Mouse (Mus musculus) lung, embryonic 14.5 days (tissue): ENCODE measurements around the gene Slc27a5. TPM values are rescaled to one million over a fixed set of nuclear protein-coding genes. Genes with fewer than 3 reads are reported as not detected.

ENCODE experiments used
- ATAC-seq: fragments of 200-750 bp; cut with Nextera tagmentation; 2 replicates; pipeline ENCODE4 v1.8.0; 2017; ENCODE audit warnings: mild to moderate bottlenecking, moderate TSS enrichment, moderate library complexity; ENCODE audit not compliant: insufficient read depth
- DNase-seq: peaks from one replicate; pipeline ENCODE4 v3.0.0-alpha.2; 2015
- H3K27ac ChIP-seq: fragments of 300-500 bp; sonication (generic); 2 replicates; pipeline ENCODE4 v1.5.1; 2014; ENCODE audit warnings: low read depth, mild to moderate bottlenecking, moderate library complexity
- H3K27me3 ChIP-seq: fragments of 300-500 bp; sonication (generic); 2 replicates; pipeline ENCODE4 v1.6.1; 2014; ENCODE audit warnings: low read length, control low read depth; ENCODE audit not compliant: insufficient read depth
- H3K36me3 ChIP-seq: fragments of 300-500 bp; sonication (generic); 2 replicates; pipeline ENCODE4 v1.6.1; 2014; ENCODE audit warnings: control low read depth; ENCODE audit not compliant: insufficient read depth
- H3K4me1 ChIP-seq: fragments of 300-500 bp; sonication (generic); 2 replicates; pipeline ENCODE4 v1.6.1; 2014; ENCODE audit warnings: antibody characterized with exemption, control low read depth; ENCODE audit not compliant: insufficient read depth
- H3K4me2 ChIP-seq: fragments of 300-500 bp; sonication (generic); 2 replicates; pipeline ENCODE4 v1.6.1; 2014; ENCODE audit warnings: mild to moderate bottlenecking
- H3K4me3 ChIP-seq: fragments of 300-500 bp; sonication (generic); 2 replicates; pipeline ENCODE4 v1.5.1; 2014; ENCODE audit warnings: low read depth, low read length
- H3K9ac ChIP-seq: fragments of 300-500 bp; sonication (generic); 2 replicates; pipeline ENCODE4 v1.6.1; 2014
- H3K9me3 ChIP-seq: fragments of 300-500 bp; sonication (generic); 2 replicates; pipeline ENCODE4 v1.6.1; 2016; ENCODE audit warnings: low read depth, low read length, control low read depth
- CTCF ChIP-seq: IDR thresholded peaks from 2 replicates; pipeline ENCODE4 v1.5.1; 2016; ENCODE audit warnings: antibody characterized with exemption, low read depth
- WGBS: fragments of 180-500 bp; shearing (Covaris S2); extraction: QIAGEN DNeasy Blood & Tissue Kit; methylation state at CpG from one replicate; pipeline ENCODE4 v1.1.7; 2014; 5-methylcytosine and 5-hydroxymethylcytosine counted together
- polyA plus RNA-seq: library from polyadenylated mRNA; unstranded; fragments of >200 nt; fragmentation: Nextera tagmentation; extraction: Ambion mirVana; gene quantifications from 2 replicates; pipeline ENCODE4 v1.2.1, GENCODE M21; 2014

Slc27a5 gene
- polyA plus RNA-seq, result not detected in 2 replicates

- Histone ChIP-seq H3K4me3 (no peak within 1 kb of the TSS), H3K9me3 (no peaks in the 10 kb centered on the region), H3K36me3 (no peaks in the 10 kb centered on the region), H3K27me3 (no peaks in the 10 kb centered on the region), H3K4me1 (no peaks in the 10 kb centered on the region), H3K27ac (no peak within 1 kb of the TSS), H3K9ac (no peak within 1 kb of the TSS), H3K4me2 (no peak within 1 kb of the TSS)
- no peak for ATAC-seq
- 70% methylated on average over 5 of the region's 5 CpGs for WGBS
- no peak for DNase-seq
- no peak for TF ChIP-seq CTCF
These were observed at the start of gene Slc27a5 for GRCm38 (mm10) chr7:12998053-12998452. TSS of gene Slc27a5 (minus strand) at chr7:12998192.

- peak; percentile 58; the same call in 1 of the 2 replicates for ATAC-seq
- TF ChIP-seq CTCF, result peak; percentile 82
- no peak overlapping the region for H3K9ac ChIP-seq
These were observed 48.1 kb upstream of the Slc27a5 start for GRCm38 (mm10) chr7:13046084-13046483.

GRCm38 (mm10) chr7:13044254-13044625 lies 46.2 kb upstream of the Slc27a5 start:
- TF ChIP-seq CTCF, result no peak
- H3K4me1 ChIP-seq, result no peaks in the 10 kb centered on the region
- no peak overlapping the region for H3K27ac ChIP-seq
- H3K4me2 ChIP-seq, result peak overlapping the region; percentile 91
- no peaks in the 10 kb centered on the region; the same call in 1 of the 2 replicates for H3K9me3 ChIP-seq
- DNase-seq (no peak), ATAC-seq (peak; percentile 12; the same call in 1 of the 2 replicates)
- H3K27me3 ChIP-seq, result peaks cover 30% of the 10 kb centered on the region
- 4% methylated on average over 23 of the region's 23 CpGs for WGBS
- no peaks in the 10 kb centered on the region for H3K36me3 ChIP-seq
- peak overlapping the region; percentile 53 for H3K9ac ChIP-seq
- H3K4me3 ChIP-seq, result peak overlapping the region; percentile 49

More at GRCm38 (mm10) chr7:13046084-13046483, 48.1 kb upstream of the Slc27a5 start:
- Histone ChIP-seq H3K4me3 (no peak overlapping the region), H3K27ac (no peak overlapping the region), H3K9me3 (no peaks in the 10 kb centered on the region; the same call in 1 of the 2 replicates), H3K4me1 (no peaks in the 10 kb centered on the region), H3K36me3 (no peaks in the 10 kb centered on the region), H3K27me3 (peaks cover 30% of the 10 kb centered on the region), H3K4me2 (no peak overlapping the region)
- WGBS, result 2% methylated on average over 2 of the region's 2 CpGs
- DNase-seq, result peak; percentile 88

DNA sequence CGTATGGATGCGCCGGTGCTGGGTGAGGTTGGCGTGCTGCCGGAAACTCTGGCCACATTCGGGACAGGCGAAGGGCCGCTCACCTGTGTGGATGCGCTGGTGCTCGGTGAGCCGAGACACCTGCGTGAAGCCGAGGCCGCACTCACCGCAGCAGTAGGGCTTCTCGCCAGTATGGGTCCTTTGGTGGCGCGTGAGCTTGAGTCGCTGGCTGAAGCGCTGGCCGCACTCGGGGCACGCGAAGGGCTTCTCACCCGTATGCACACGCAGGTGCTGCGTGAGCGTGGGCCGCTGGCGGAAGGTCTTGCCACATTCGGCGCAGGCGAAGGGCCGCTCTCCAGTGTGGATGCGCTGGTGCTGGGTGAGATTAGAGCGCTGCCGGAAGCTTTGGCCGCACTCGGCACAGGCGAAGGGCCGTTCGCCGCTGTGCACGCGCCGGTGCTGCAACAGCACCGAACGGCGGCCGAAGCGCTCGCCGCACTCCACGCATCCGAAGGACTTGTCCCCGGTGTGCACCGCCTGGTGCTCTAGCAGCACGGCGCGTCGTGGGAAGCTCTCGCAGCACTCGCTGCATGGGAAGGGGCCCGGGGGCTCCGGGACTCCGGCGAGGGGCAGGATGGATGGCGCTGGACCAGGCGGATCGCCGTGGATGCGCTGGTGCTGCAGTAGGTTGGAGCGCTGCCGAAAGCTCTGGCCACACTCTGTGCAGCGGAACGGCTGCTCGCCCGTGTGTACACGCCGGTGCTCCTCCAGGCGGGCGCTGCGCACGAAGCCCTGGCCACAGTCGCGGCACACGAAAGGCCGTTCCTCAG lies 45.7 kb upstream of the Slc27a5 start:
- Histone ChIP-seq H3K9ac (peak overlapping the region; percentile 53), H3K36me3 (no peaks in the 10 kb centered on the region), H3K27ac (no peak overlapping the region), H3K4me1 (no peaks in the 10 kb centered on the region), H3K4me3 (peak overlapping the region; percentile 49), H3K27me3 (peaks cover 30% of the 10 kb centered on the region), H3K9me3 (no peaks in the 10 kb centered on the region; the same call in 1 of the 2 replicates), H3K4me2 (peak overlapping the region; percentile 91)
- DNase-seq (peak; percentile 65), ATAC-seq (peak; percentile 39)
- WGBS, result 5% methylated on average over 88 of the region's 88 CpGs
- TF ChIP-seq CTCF, result no peak

DNA sequence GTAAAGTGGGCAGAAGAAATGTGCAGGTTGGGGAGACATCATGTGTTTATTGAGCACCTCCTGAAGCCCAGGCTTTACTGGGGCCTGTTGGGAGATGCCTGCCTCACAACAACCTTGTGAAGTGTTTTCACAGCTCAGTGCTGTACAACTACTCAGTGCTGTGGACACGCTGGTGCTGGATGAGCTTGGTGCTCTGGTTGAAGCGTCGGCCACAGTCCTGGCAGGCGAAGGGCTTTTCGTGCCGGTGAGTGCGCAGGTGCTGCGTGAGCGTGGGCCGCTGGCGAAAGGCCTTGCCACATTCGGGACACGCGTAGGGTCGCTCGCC lies 45.1 kb upstream of the Slc27a5 start:
- Histone ChIP-seq H3K9me3 (no peaks in the 10 kb centered on the region; the same call in 1 of the 2 replicates), H3K27ac (no peak overlapping the region), H3K36me3 (no peaks in the 10 kb centered on the region), H3K4me3 (peak overlapping the region; percentile 49), H3K4me1 (no peaks in the 10 kb centered on the region), H3K4me2 (peak overlapping the region; percentile 91), H3K9ac (no peak overlapping the region), H3K27me3 (peaks cover 30% of the 10 kb centered on the region)
- TF ChIP-seq CTCF, result no peak
- ATAC-seq, result no peak
- 37% methylated on average over 16 of the region's 16 CpGs for WGBS
- no peak for DNase-seq

GRCm38 (mm10) chr7:13042511-13042910 lies 44.5 kb upstream of the Slc27a5 start:
- no peak overlapping the region for H3K9ac ChIP-seq
- H3K4me1 ChIP-seq, result no peaks in the 10 kb centered on the region
- H3K9me3 ChIP-seq, result no peaks in the 10 kb centered on the region; the same call in 1 of the 2 replicates
- no peak overlapping the region for H3K4me2 ChIP-seq
- no peak overlapping the region for H3K4me3 ChIP-seq
- no peak for TF ChIP-seq CTCF
- H3K27me3 ChIP-seq, result peaks cover 30% of the 10 kb centered on the region
- H3K27ac ChIP-seq, result no peak overlapping the region
- 68% methylated on average over 6 of the region's 6 CpGs for WGBS
- H3K36me3 ChIP-seq, result no peaks in the 10 kb centered on the region
- DNase-seq (no peak), ATAC-seq (no peak)

DNA sequence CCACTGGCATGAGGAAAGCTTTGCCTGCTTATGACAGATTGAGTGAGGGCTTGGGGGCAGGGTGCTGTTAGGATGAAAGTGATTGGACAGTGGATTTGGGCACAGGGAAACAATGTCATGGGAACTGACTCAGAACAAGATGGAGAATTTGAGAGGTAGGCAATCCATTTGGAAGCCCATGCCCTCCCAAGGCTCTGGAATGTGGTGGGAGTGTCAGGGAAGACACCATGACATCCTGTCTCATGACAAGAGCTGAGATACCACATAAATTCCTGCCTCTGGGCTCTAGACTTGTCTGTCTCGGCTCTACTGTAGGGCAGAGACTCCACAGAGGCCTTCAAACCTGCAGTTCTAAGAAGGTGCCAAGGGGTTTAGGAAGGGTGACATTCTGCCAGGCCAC lies 43.3 kb upstream of the Slc27a5 start:
- no peak for DNase-seq
- WGBS, result 64% methylated on average over 1 of the region's 1 CpGs

More for the DNA sequence above, 43.3 kb upstream of the Slc27a5 start:
- no peak for ATAC-seq
- Histone ChIP-seq H3K4me1 (no peaks in the 10 kb centered on the region), H3K27me3 (peaks cover 30% of the 10 kb centered on the region), H3K4me2 (no peak overlapping the region), H3K9ac (no peak overlapping the region), H3K27ac (no peak overlapping the region), H3K36me3 (peaks cover 3% of the 10 kb centered on the region), H3K4me3 (no peak overlapping the region), H3K9me3 (no peaks in the 10 kb centered on the region; the same call in 1 of the 2 replicates)
- no peak for TF ChIP-seq CTCF
